Mouse (Mus musculus) kidney, adult 8-10 months (tissue): Measurements from ENCODE around the gene Erc2.

Experiments
- DNase-seq, 2 experiments: peaks; one replicate each; pipeline ENCODE4 v3.0.0; 2022

The Erc2 gene

DNA sequence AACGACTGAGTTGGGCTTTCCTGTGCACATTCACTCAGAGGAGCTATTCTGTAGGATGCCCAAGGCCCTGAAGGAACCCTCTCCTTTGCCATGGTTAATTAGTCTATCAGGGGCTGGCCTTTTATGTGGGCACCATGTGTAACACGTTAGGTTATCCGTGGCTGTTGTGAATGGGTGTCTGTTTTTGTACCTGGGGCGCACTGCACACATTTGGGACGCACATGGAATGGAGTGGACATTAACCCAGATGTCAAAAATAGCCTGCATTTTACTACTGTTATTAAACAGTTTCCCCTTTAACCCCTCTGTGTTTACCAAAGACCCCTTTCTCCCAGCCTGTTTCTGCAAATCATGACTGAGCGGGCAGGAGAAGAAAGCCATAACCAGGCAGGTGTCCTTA is 848.0 kb downstream of the Erc2 start:
- DNase-seq: no peak

DNA sequence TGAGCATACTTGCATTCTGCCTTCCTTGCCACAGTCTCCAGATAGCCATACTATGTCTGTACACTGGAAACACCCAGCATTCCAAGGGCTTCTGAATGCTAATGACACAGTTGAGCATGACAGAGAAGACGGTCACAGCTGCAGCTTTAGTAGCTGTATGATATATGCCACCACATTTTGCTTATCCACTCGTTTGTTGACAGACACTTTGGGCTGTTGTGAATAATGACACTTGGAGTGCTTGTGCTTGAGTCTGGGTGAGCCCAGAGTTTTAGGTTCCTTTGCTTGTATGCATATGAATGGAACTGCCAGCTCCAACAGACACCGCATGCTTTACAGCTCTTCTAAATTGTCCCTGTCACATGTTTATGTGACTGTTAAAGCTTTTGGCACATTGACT is 852.8 kb downstream of the Erc2 start:
- DNase-seq: no peak

DNA sequence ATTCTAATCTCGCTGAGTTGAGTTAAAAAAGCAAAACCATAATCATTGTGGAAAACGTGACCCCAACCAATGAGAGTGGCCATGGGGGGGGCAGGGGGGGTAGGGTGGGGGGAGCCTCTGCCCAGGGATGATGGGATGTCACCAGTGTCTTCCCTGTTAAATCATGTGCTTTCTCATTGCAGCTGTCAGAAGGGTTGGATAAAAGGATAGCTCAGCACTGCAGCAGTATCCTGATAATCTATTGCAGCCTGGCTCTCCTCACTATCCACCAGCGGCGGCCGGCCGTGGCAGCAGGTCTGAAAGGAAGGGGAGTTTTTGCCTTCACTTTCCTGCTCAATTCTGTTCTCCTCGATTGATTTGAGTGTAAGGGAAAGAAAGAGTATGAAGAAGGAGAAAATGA is 853.2 kb downstream of the Erc2 start:
- DNase-seq: no peak

DNA sequence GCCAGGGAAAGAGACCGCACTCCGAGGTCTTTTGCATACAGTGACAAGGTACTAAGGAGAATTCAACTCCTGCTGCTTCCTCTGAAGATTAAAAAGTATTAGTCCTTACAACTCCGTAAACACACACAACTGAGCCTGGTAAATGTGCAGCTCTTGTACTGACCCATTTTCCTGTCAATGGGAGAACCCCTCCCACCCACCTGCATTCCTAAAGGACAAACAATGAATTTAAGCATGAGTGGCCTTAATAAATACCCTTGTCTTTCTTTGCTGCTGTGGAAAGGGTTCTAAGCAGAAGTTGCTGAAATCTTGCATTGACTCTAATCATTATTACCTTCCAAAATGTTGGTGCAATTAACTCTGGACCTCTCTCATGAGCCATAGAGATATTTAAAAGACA is 854.5 kb downstream of the Erc2 start:
- no peak for DNase-seq

DNA sequence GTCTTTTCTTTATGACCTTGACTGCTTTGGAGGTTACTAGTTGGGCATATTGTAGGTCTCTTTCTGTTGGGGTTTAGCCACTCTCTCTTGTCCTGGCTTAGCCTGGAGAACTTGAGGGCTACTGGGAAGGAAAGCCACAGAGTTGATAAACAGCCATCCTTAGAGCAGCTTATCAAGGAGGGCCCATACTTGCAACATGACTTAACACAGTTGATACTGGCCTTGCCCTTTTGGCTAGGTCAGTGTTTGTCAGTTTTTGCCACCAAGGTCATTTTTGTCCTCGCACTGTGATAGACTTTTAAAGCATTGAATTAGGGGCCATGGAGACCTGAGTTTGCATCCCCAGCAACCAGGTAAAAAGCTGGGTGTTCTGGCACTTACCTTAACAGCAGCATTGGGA is 858.6 kb downstream of the Erc2 start:
- no peak for DNase-seq

DNA sequence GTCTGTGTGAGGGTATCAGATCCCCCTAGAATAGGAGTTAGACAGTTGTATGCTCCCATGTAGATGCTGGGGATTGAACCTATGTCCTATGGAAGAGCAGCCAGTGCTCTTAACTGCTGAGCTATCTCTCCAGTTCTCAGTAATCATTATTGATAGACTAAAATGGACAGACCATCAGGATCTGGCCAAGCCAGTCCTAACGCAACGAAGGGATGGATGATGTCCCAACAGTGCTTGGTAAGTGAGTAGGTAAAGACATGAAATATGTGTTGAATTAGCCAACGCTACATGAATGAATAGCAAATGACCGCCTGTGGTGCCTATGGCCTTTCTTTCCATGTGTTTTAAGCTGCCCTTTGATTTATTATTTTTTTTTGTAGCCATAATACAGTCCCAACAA is 871.6 kb downstream of the Erc2 start:
- no peak for DNase-seq

DNA sequence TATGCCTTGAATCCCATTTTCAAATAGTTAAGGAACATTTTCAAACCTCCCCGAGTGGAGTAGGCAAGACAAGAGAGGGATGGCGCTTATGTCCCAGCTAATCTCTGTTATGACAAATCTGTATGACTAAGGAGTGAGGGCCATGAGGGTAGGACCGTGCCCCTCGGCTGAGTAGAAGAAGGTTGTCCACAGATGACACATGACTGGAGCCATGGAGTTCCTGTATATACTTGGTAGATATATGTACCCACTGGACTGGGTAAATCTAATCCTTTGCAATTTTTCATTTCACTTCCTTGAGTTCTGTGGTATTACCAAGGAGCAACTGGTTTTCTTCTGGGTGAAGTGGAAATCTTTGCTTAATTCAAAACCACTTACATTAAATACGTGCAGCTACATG is 872.0 kb downstream of the Erc2 start:
- no peak for DNase-seq

DNA sequence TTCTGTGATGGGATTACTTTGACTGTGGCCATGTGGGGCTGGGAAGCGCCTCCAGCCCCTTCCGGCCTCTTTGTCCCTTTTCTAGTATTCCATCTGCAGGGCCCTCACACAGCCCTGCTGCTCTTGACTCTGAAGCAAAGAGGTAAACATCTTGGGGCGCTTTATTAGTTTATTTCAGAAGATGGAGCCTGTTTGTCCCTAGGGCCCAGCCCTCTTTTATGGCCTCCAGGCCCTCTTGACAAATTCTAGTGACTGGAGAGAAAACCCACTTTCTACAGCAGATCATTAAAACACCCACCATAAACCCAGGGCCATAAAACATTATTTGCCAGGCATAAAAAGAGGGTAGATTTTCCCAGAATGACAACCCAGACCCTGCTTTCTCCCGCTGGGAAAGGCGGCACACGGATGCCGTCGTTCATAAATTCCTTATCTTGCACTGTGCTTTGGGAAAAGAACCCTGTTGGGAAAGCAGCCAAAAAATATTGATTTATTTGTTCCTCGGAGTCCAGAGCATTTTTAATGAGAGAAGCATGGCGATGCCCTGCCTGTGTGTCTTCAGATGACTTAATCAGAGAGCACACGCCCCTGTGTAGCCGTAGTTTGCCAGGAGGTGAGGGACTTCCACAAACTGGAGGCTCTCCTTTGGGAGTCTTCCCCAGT is 879.1 kb downstream of the Erc2 start:
- no peak for DNase-seq

DNA sequence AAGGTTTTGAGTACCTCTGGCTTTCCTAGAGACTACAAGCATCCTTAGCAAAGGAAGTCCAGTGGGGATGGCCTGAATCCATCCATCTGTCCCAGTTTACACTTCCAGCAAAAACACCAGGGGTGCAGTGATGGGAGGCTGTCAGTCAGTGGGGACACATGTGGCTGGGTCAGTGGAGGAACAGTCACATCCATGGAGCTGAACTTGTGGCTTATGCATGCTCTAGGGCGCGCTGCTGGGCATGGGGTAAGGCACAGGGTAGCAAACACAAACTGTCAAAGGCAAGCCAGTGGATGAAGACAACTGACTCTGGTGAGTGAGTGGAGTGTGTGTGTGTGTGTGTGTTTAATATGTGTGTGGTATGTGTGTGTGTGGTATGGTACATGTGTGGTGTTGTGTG is 881.0 kb downstream of the Erc2 start:
- DNase-seq: no peak

DNA sequence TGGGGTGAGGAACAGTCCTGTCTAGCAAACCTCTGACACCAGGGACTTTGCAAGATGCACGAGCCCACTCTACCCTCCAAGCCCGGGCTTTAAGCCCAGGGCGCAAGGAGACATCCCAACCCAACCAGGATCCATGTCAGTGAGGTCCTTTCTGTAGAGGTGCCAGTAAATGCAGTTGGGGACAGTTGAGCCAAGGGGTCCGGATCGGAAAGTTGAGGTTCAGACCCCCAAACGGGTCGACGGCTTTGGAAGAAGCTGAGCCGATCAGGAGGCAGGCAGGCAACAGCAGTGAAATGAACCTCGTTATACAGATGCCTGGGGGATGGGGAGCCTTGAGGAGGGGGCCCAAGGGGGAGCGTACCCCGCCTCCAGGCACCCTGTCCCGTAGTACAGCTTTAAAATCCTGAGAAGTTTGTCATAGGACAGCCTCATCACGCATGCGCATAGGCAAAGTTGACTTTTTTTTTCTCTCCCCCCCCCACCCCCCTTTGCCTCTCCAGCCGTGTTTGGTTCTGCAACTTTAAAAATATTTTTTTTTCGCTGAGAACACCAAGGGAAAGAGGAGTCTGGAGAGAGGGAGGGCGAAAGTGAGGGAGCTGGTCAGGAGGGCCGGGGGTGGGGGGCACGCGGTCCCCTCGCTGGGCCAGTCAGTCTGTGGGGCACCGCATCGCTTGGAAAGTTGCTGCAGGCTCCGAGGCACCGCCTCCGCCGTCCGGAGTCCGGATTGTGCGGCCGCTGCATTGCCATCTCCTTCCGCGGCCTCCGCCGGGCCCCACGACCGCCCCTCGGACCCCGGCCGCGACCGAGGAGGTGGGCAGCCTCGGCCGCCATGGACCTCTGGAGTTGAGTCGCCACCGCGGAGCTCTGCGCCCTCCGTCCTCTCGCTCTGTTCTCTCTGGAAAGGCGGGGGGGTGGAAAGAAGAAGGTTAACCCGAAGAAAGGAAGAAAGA is 882.1 kb downstream of the Erc2 start, which contains the start of gene Wnt5a:
Gene Wnt5a, plus strand, starts transcription at position 650 of the 950 bp plus-strand sequence.
- peak in 1 of 2 experiments; percentile 34 for DNase-seq

DNA sequence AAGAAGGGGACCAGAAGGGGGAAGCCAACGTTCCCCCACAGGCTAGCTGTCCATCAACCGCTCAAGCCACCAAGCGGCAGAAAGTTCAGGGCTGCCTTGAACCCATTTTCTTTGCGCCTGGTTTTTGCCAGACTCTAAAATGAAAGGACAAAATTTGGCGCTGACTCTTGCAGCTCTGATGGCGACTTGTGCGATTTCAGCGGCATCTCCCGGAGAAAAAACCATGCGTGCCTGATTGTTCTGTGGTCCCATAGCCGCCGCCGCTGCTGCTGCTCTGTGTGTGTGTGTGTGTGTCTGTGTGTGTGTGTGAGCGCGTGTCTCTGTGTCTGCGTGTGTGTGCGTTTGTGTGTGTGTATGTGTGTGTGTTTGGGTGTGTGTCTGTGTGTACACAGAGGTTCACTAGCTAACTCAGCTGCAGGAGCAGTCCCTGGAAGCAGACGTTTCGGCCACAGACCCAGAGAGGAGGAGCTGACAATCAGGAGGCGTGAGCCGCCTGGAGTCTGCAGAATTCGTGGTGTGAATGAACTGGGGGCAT is 882.9 kb downstream of the Erc2 start:
- DNase-seq: peak in 1 of 2 experiments; percentile 29

DNA sequence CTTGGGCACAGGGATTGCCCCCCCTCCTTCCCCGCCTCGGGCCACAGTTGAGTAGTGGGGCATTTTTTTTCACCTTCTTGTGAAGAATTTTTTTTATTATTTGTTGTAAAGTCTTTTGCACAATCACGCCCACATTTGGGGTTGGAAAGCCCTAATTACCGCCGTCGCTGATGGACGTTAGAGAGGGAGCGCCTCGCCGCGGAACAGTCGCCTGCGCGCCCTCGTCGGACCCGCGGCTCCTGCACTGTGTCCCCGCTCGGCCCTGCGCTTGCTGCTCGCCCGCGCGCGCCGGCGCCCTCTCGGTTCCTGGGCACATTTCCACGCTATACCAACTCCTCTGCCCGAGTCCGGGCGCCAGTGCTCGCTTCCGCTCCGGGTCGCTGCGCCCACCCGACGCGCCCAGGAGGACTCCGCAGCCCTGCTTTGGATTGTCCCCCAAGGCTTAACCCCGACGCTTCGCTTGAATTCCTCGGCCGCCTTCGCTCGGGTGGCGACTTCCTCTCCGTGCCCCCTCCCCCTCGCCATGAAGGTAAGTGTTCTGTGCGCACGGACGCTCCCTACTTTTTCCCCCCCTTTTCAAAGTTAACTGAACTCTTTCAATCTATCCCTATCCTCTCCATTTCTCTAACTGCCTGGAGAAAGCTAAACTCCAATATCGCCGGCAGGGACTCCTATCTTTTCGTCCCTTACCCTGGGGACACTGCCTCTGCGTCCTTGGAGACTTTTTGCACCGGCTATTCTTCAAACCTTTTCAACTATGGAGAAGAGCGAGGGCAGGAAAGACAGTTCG is 883.6 kb downstream of the Erc2 start:
- DNase-seq: peak in 1 of 2 experiments; percentile 45

DNA sequence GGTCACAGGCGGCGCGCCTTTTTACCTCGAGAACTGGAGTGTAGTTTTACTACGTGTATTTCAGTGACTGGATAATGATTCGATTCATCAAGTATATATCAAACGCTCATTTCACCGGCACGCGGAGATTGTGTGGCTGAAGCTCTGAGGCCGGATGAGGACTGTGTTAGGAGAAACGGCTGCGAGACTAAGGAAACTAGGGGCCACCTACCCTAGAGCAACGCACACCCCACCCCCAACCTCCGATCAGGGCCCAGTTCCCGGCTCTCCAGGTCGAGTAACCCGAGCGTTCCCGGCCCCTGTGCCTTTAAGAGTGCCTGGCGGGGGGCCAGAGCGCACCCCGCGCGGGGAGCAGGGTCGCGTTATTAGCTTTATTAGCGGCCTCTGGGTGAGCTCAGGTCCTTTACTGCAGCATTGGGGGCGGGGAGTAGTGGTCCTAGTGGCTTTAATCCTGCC is 884.2 kb downstream of the Erc2 start:
- DNase-seq: peak in 1 of 2 experiments; percentile 34

DNA sequence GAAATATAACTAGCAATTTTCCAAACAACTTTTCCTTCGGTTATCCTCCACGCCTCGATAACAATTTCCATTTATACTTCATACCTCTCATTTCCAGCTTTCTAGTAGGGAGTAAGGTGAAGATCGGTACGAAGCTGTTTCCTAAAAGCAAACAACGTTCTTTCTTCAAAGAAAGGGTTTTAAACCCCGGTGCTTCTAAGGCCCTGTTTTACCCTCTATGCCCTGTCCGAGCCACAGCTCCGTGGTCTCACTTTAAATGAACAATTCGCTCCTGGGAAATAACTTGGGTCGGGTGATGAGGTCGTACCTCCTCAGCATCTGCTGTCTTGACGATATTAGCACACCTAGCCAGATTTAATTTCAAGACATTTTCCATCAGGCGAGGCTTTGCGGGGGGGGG is 884.8 kb downstream of the Erc2 start:
- DNase-seq: no peak

DNA sequence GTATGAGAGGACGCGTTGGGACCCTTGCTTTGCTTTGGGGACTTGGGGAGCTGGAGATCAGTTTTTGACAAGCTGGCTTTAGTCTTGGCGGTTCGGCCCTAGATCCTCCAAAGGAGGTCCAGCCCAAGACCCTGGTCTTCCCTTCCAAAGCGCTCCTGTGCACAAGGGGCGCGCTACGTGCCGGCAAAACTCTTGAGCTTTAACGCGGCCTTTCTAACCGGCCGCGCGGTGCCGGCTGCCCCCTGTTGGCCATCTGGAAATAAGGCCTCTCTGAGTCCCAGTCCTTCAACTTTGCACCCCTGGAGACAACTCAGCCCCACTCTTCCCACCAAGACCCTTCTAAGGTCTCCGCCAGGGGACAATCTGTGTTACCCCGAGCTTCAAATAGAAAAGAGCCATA is 885.2 kb downstream of the Erc2 start:
- DNase-seq: peak; percentile 61 to 74

DNA sequence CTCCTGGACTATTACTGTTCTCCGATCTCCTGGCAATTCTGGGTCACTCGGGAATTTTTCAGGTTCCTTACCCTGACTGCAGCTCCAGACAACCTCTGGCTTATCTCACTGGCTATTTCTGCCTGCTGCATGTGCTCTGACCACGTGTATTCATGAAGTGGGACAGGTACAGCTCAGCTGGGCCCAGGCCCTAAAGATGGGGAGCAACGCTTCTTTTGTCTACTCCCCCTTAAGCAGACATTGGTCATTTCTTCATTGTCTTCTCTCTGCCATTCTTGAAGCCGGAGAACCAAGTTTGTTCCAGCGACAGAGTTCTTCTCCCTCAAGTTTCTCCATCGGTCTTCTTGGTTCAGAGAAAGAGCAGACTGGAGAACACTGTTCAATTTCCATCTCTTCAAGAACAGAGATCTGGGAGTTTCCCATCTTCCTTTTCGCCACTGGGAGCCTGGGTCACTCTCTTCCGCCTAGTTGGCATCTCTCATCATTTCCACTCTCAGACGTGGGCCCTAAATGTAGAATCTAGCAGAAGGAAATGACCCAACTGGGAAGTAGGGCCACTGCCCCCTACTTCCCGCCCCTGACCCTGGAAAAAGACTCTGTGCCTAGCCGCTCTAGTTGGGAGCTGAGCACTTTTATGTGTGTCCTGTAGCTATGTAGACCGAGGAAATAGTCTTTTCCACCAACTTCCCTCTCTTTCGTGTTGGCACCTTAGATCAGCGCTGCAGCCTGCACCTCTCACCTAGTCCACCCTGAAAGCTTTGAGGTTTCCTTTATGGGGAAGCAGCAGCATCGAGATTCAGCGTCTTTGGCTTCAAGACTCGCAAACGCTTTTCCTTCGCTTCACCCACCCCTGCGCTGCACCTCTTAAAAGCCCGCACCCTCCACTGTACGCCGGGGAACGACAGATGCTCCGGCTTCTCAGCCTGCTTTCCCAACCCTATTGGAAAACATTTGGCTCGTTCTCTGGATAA is 886.3 kb downstream of the Erc2 start:
- no peak for DNase-seq

DNA sequence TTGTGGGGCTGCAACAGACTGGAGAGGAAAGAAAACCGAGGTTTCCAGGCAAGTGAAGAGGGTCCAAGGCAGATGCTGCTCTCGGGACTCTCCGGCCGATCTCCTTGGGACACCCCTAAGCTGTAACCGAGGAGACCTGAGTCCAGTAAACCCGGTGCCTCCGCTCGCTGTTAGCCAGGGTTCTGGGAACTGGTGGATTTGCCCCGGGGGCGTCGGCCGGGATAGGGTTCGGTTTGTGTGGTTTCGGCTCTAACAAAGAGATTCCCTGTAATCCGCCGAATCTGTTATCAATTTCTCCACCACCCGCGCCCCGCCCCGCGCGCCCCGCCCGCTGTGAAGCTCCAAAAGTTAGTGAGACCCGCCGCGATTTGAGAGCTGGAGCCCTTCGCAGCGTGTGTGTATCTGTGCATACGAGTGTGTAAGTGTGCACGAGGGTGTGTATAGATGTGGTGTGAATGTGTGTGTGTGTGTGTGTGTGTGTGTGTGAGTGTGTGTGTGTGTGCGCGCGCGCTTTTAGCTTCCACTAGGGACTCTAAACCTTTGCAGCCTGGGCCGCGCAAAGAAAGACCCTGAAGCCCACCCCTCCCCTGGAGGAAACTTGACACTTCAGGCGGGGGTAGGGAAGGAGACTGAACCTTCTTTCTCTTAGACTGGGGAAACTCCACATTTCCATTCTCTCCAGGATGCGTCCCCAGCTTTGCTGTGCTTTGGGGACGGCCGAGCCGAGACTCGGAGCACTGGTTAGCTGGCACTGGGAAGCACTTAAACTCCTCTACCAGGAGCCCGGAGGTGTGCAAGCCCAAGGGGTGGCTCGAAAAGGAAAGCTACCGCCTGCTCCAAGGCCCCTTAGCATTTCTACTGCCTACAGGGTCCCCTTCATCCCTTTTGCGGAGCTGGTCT is 887.5 kb downstream of the Erc2 start:
- no peak for DNase-seq

DNA sequence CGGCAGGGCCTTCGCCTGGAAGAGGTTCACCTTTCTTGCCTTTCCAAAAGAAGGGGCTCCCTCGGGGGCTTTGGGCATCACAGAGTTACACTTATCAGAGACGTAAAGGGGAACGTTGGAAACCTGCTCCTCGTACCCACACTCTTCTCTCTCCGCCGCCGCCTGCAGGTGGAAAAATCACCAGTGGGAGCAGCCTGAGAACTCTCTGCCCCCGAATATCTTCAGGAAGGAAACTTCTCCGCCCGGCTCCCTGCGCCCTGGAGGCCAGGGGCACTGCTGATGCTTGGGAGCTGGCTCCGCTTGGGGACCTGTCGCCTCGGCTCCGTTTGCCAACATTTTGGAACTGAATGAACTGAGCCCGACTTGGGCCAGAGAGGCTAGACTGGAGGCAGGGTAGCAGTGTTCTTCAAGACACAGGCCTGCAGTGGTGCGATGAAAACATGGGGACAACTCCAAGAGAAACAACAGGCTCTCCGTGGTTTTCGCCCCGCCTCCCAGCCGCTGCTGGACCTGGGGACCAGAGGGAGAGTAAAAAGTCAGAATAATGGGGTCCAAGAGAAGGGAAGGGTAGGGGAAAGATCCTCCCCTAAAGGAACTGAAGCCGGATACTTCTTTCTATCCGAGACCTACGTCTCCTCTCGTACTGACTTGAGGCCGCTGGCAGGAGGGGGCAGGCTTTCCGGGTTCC is 888.3 kb downstream of the Erc2 start:
- no peak for DNase-seq

DNA sequence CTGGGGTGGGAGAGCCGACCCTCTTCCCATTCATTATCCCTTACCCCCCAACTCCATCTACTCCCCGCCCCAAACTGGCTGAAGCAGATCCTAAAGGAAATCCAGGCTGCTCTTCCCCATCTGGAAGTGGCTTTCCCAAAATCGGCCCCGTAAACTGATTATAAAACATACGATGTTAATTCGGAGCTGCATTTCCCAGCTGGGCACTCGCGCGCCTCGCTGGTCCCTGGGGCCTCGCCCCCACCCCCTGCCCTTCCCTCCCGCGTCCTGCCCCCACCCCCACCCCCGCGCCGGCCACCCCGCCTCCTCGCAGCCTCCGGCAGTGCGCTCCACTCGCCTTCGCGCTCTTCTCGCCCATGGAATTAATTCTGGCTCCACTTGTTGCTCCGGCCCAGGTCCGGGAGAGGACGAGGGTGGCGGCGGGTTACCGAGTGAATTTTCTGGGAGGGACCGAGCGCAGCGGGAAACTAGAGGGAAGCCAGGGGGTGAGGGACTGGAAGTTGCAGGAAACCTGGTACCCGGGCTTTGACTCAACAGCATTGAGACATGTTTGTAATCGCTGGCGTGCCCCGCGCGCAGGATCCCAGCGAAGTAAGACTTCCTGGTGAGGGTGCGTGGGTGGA is 888.9 kb downstream of the Erc2 start:
- DNase-seq: no peak
